Mouse (Mus musculus) kidney, adult 2 months (tissue): ENCODE measurements around the gene Ttn.

Experiments used
- CTCF ChIP-seq: fragments of 200-500 bp; conservative IDR thresholded peaks from 2 replicates; pipeline ENCODE4 v1.5.1; 2011; ENCODE audit warnings: low read depth, mild to moderate bottlenecking, control low read depth, low read length, moderate library complexity, mixed read lengths; ENCODE audit not compliant: insufficient read depth, insufficient read length
- POLR2A ChIP-seq: fragments of 200-500 bp; IDR thresholded peaks from one replicate; pipeline ENCODE4 v1.6.1; 2011; ENCODE audit warnings: low read depth, low read length, control low read depth

DNA sequence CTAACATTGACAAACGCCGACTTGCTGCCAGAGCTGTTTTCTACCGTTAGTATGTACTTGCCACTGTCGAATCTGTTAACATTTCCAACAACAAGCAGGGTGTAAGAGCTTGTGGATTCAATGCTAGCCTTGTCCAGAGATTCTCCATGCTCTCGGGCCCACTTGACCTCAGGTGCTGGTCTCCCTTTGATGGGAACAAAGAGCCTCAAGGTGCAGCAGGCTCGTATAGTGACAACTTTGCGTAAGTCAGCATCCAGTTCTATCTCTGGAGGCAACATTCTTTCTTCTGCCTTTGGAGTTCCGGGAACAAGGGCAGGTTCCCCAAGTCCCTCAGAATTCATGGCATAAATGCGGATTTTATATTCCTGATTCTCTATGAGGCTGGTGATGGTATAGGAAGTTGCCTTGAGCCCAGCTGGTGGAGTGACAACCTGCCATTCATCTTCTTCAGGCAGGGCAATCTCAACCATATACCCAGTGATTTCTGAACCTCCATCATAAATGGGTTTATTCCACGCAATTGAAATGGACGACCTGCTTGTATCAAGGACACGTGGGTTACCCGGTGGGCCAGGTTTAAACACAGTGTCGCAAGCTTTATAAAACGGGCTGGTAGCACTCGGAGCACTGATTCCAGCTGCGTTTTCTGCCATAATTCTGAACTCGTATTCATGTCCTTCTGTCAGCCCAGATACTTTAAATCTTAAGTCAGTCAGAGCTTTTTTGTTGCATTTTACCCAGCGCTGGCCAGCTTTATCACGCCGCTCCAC is 232.8 kb downstream of the Ttn start:
- TF ChIP-seq CTCF (no peak), POLR2A (no peak)
